Mouse (Mus musculus): ENCODE data around the gene Scarf1. TPM values are rescaled to one million over a fixed set of nuclear protein-coding genes. Genes with fewer than 3 reads are reported as not detected.

The Scarf1 gene
- 23.6 and 35.5 TPM in 2 replicates for polyA plus RNA-seq (2012; rRNA removed; ENCODE audit: low replicate concordance)

GRCm38 (mm10) chr11:75513336-75513735, at the start of gene Scarf1:
Scarf1 (plus strand) TSS chr11:75513540.

GRCm38 (mm10) chr11:75486601-75487285, 26.6 kb upstream of the Scarf1 start, which contains the start of gene Prpf8:
Prpf8 (plus strand) TSS chr11:75486816.

GRCm38 (mm10) chr11:75509741-75510626, 3.4 kb upstream of the Scarf1 start, which contains the start of gene Rilp:
Rilp (plus strand) TSS chr11:75510094.

GRCm38 (mm10) chr11:75531469-75532242, 18.3 kb downstream of the Scarf1 start, which contains the start of gene Slc43a2:
Slc43a2 (plus strand) TSS chr11:75531694.

Other genes starting within 250 kb of the Scarf1 start
- gene Rpa1, start 165.2 kb upstream of the Scarf1 start, polyA plus RNA-seq (2012; rRNA removed; ENCODE audit: low replicate concordance), result 15.8 and 22.2 TPM in 2 replicates
- gene Smyd4, start 165.1 kb upstream of the Scarf1 start, polyA plus RNA-seq (2012; rRNA removed; ENCODE audit: low replicate concordance), result 5.0 and 5.2 TPM in 2 replicates
- gene Serpinf1, start 90.8 kb upstream of the Scarf1 start, polyA plus RNA-seq (2012; rRNA removed; ENCODE audit: low replicate concordance), result 737 and 913 TPM in 2 replicates
- 0.50 and 4.5 TPM in 2 replicates for gene Serpinf2, start 73.9 kb upstream of the Scarf1 start, polyA plus RNA-seq (2012; rRNA removed; ENCODE audit: low replicate concordance)
- 18.9 and 37.8 TPM in 2 replicates for gene Wdr81, start 58.8 kb upstream of the Scarf1 start, polyA plus RNA-seq (2012; rRNA removed; ENCODE audit: low replicate concordance)
- gene Tlcd2, start 51.8 kb upstream of the Scarf1 start, polyA plus RNA-seq (2012; rRNA removed; ENCODE audit: low replicate concordance), result 53.5 and 54.9 TPM in 2 replicates
- 68.6 and 111 TPM in 2 replicates for gene Prpf8, start 26.7 kb upstream of the Scarf1 start, polyA plus RNA-seq (2012; rRNA removed; ENCODE audit: low replicate concordance)
- gene Rilp, start 3.4 kb upstream of the Scarf1 start, polyA plus RNA-seq (2012; rRNA removed; ENCODE audit: low replicate concordance), result 11.6 and 19.6 TPM in 2 replicates
- gene Slc43a2, start 18.2 kb downstream of the Scarf1 start, polyA plus RNA-seq (2012; rRNA removed; ENCODE audit: low replicate concordance), result 47.2 and 65.6 TPM in 2 replicates
- 52.6 and 82.6 TPM in 2 replicates for gene Pitpna, start 74.6 kb downstream of the Scarf1 start, polyA plus RNA-seq (2012; rRNA removed; ENCODE audit: low replicate concordance)
- 53.0 and 107 TPM in 2 replicates for gene Inpp5k, start 117.4 kb downstream of the Scarf1 start, polyA plus RNA-seq (2012; rRNA removed; ENCODE audit: low replicate concordance)
- gene Myo1c, start 137.0 kb downstream of the Scarf1 start, polyA plus RNA-seq (2012; rRNA removed; ENCODE audit: low replicate concordance), result 134 and 141 TPM in 2 replicates
- gene Crk, start 165.7 kb downstream of the Scarf1 start, polyA plus RNA-seq (2012; rRNA removed; ENCODE audit: low replicate concordance), result 37.2 and 132 TPM in 2 replicates
- 83.1 and 178 TPM in 2 replicates for gene Ywhae, start 219.3 kb downstream of the Scarf1 start, polyA plus RNA-seq (2012; rRNA removed; ENCODE audit: low replicate concordance)